Mouse (Mus musculus): ENCODE data around the gene Mcoln2. TPM values are rescaled to one million over a fixed set of nuclear protein-coding genes. Genes with fewer than 3 reads are reported as not detected.

Mcoln2 gene
- total and polyA plus RNA-seq, 2 experiments from 2014 or later = 0.09 to 0.16 TPM

- H3K9ac ChIP-seq (replicated peaks; ENCODE audit: low read length, poor library complexity, severe bottlenecking) = no peak overlapping the region
- H3K4me2 ChIP-seq (ENCODE audit: low read depth, low read length, poor library complexity, severe bottlenecking) = peak overlapping the region; percentile 77
- 3% methylated on average over 26 of the region's 26 CpGs for WGBS
- peaks cover 13% of the 10 kb centered on the region; the same call in 1 of the 2 replicates for H3K27me3 ChIP-seq (ENCODE audit: insufficient read depth, low read length)
- peaks cover 3% of the 10 kb centered on the region; the same call in 1 of the 2 replicates for H3K4me1 ChIP-seq (ENCODE audit: insufficient read depth, low read length)
- ATAC-seq (ENCODE audit: low FRiP score) = 0 out of 2 replicates have a peak, but pooled peaks have one; percentile 16
- no peaks in the 10 kb centered on the region for H3K9me3 ChIP-seq (ENCODE audit: low read length)
- H3K4me3 ChIP-seq (ENCODE audit: low read depth, low read length) = peak overlapping the region; percentile 31
- TF ChIP-seq CTCF (IDR thresholded peaks at IDR 0.05) = no peak
- no peak for DNase-seq (ENCODE audit: low spot score)
- H3K27ac ChIP-seq (ENCODE audit: low read depth, low read length) = no peak overlapping the region
- no peaks in the 10 kb centered on the region for H3K36me3 ChIP-seq (ENCODE audit: insufficient read depth, low read length)
Observed at GRCm38 (mm10) chr3:146150058-146150400, 396 bp downstream of the Mcoln2 start.

GRCm38 (mm10) chr3:146150560-146150959 lies 927 bp downstream of the Mcoln2 start:
- DNase-seq (ENCODE audit: low spot score) = no peak
- no peak overlapping the region for H3K27ac ChIP-seq (ENCODE audit: low read depth, low read length)
- H3K4me2 ChIP-seq (ENCODE audit: low read depth, low read length, poor library complexity, severe bottlenecking) = peak overlapping the region; percentile 77
- peaks cover 13% of the 10 kb centered on the region; the same call in 1 of the 2 replicates for H3K27me3 ChIP-seq (ENCODE audit: insufficient read depth, low read length)
- H3K9ac ChIP-seq (replicated peaks; ENCODE audit: low read length, poor library complexity, severe bottlenecking) = no peak overlapping the region
- no peak for ATAC-seq (ENCODE audit: low FRiP score)
- no peak for TF ChIP-seq CTCF (IDR thresholded peaks at IDR 0.05)
- H3K4me1 ChIP-seq (ENCODE audit: insufficient read depth, low read length) = peaks cover 3% of the 10 kb centered on the region; the same call in 1 of the 2 replicates
- no peaks in the 10 kb centered on the region for H3K36me3 ChIP-seq (ENCODE audit: insufficient read depth, low read length)
- H3K4me3 ChIP-seq (ENCODE audit: low read depth, low read length) = no peak overlapping the region; the same call in 1 of the 2 replicates
- H3K9me3 ChIP-seq (ENCODE audit: low read length) = no peaks in the 10 kb centered on the region
- 29% methylated on average over 11 of the region's 11 CpGs for WGBS

- WGBS = 94% methylated on average over 10 of the region's 10 CpGs
- H3K4me3 ChIP-seq (ENCODE audit: low read depth, low read length) = no peak overlapping the region
- peaks cover 3% of the 10 kb centered on the region; the same call in 1 of the 2 replicates for H3K4me1 ChIP-seq (ENCODE audit: insufficient read depth, low read length)
Observed at GRCm38 (mm10) chr3:146151328-146151727, 1.7 kb downstream of the Mcoln2 start.

GRCm38 (mm10) chr3:146151755-146152154 lies 2.1 kb downstream of the Mcoln2 start:
- H3K4me3 ChIP-seq (ENCODE audit: low read depth, low read length) = no peak overlapping the region
- peaks cover 13% of the 10 kb centered on the region; the same call in 1 of the 2 replicates for H3K27me3 ChIP-seq (ENCODE audit: insufficient read depth, low read length)
- H3K4me1 ChIP-seq (ENCODE audit: insufficient read depth, low read length) = peaks cover 3% of the 10 kb centered on the region; the same call in 1 of the 2 replicates
- H3K36me3 ChIP-seq (ENCODE audit: insufficient read depth, low read length) = no peaks in the 10 kb centered on the region
- H3K9ac ChIP-seq (replicated peaks; ENCODE audit: low read length, poor library complexity, severe bottlenecking) = no peak overlapping the region
- no peak overlapping the region for H3K4me2 ChIP-seq (ENCODE audit: low read depth, low read length, poor library complexity, severe bottlenecking)
- no peak for DNase-seq (ENCODE audit: low spot score)
- no peak overlapping the region for H3K27ac ChIP-seq (ENCODE audit: low read depth, low read length)
- no peaks in the 10 kb centered on the region for H3K9me3 ChIP-seq (ENCODE audit: low read length)
- TF ChIP-seq CTCF (IDR thresholded peaks at IDR 0.05) = no peak
- no peak for ATAC-seq (ENCODE audit: low FRiP score)
- WGBS = 95% methylated on average over 8 of the region's 8 CpGs

More at GRCm38 (mm10) chr3:146151328-146151727, 1.7 kb downstream of the Mcoln2 start:
- Histone ChIP-seq H3K27me3 (ENCODE audit: insufficient read depth, low read length) (peaks cover 13% of the 10 kb centered on the region; the same call in 1 of the 2 replicates), H3K27ac (ENCODE audit: low read depth, low read length) (no peak overlapping the region), H3K4me2 (ENCODE audit: low read depth, low read length, poor library complexity, severe bottlenecking) (no peak overlapping the region), H3K9me3 (ENCODE audit: low read length) (no peaks in the 10 kb centered on the region), H3K36me3 (ENCODE audit: insufficient read depth, low read length) (no peaks in the 10 kb centered on the region), H3K9ac (replicated peaks; ENCODE audit: low read length, poor library complexity, severe bottlenecking) (no peak overlapping the region)
- TF ChIP-seq CTCF (IDR thresholded peaks at IDR 0.05) = no peak
- ATAC-seq (ENCODE audit: low FRiP score) (no peak), DNase-seq (ENCODE audit: low spot score) (no peak)

GRCm38 (mm10) chr3:146152348-146152747 lies 2.7 kb downstream of the Mcoln2 start:
- ATAC-seq (ENCODE audit: low FRiP score) = no peak
- H3K4me2 ChIP-seq (ENCODE audit: low read depth, low read length, poor library complexity, severe bottlenecking) = no peak overlapping the region

GRCm38 (mm10) chr3:146152913-146153312 lies 3.3 kb downstream of the Mcoln2 start:
- Histone ChIP-seq H3K9me3 (ENCODE audit: low read length) (no peaks in the 10 kb centered on the region), H3K9ac (replicated peaks; ENCODE audit: low read length, poor library complexity, severe bottlenecking) (no peak overlapping the region), H3K4me2 (ENCODE audit: low read depth, low read length, poor library complexity, severe bottlenecking) (no peak overlapping the region), H3K27me3 (ENCODE audit: insufficient read depth, low read length) (peaks cover 13% of the 10 kb centered on the region; the same call in 1 of the 2 replicates), H3K4me3 (ENCODE audit: low read depth, low read length) (no peak overlapping the region), H3K27ac (ENCODE audit: low read depth, low read length) (no peak overlapping the region), H3K36me3 (ENCODE audit: insufficient read depth, low read length) (no peaks in the 10 kb centered on the region), H3K4me1 (ENCODE audit: insufficient read depth, low read length) (peaks cover 3% of the 10 kb centered on the region; the same call in 1 of the 2 replicates)
- 82% methylated on average over 2 of the region's 2 CpGs for WGBS
- no peak for DNase-seq (ENCODE audit: low spot score)
- TF ChIP-seq CTCF (IDR thresholded peaks at IDR 0.05) = no peak
- ATAC-seq (ENCODE audit: low FRiP score) = no peak

More at GRCm38 (mm10) chr3:146152348-146152747, 2.7 kb downstream of the Mcoln2 start:
- Histone ChIP-seq H3K9ac (replicated peaks; ENCODE audit: low read length, poor library complexity, severe bottlenecking) (no peak overlapping the region), H3K27me3 (ENCODE audit: insufficient read depth, low read length) (peaks cover 13% of the 10 kb centered on the region; the same call in 1 of the 2 replicates), H3K9me3 (ENCODE audit: low read length) (no peaks in the 10 kb centered on the region), H3K4me1 (ENCODE audit: insufficient read depth, low read length) (peaks cover 3% of the 10 kb centered on the region; the same call in 1 of the 2 replicates), H3K36me3 (ENCODE audit: insufficient read depth, low read length) (no peaks in the 10 kb centered on the region), H3K27ac (ENCODE audit: low read depth, low read length) (no peak overlapping the region), H3K4me3 (ENCODE audit: low read depth, low read length) (no peak overlapping the region)
- WGBS = 90% methylated on average over 8 of the region's 8 CpGs
- TF ChIP-seq CTCF (IDR thresholded peaks at IDR 0.05) = no peak
- DNase-seq (ENCODE audit: low spot score) = no peak
